Mouse (Mus musculus): Measurements from ENCODE around the gene Rnf20.

GRCm38 (mm10) chr4:49603161-49603560 is 28.6 kb upstream of the Rnf20 start:
- TF ChIP-seq TCF12 (IDR thresholded peaks at IDR 0.05; ENCODE audit: insufficient read depth, poor library complexity, severe bottlenecking) (no peak), POLR2A (IDR thresholded peaks at IDR 0.05; ENCODE audit: insufficient read length, low read depth) (no peak), REST (IDR thresholded peaks at IDR 0.05; ENCODE audit: insufficient read depth, insufficient read length) (no peak), E2F4 (IDR thresholded peaks at IDR 0.05; ENCODE audit: insufficient read depth) (no peak), USF1 (IDR thresholded peaks at IDR 0.05; ENCODE audit: low read depth) (no peak), CEBPB (IDR thresholded peaks at IDR 0.05; ENCODE audit: insufficient read depth, poor library complexity, severe bottlenecking) (no peak), TCF3 (IDR thresholded peaks at IDR 0.05; ENCODE audit: insufficient read length, low read depth) (no peak), MAX (IDR thresholded peaks at IDR 0.05; ENCODE audit: low read depth) (no peak), POLR2AphosphoS2 (IDR thresholded peaks at IDR 0.05; ENCODE audit: insufficient read length, low read depth) (no peak), MYOG (IDR thresholded peaks at IDR 0.05; ENCODE audit: control insufficient read depth in 1 of 3, insufficient read depth in 1 of 3, insufficient read length in 2 of 3, low read depth in 2 of 3) (no peak), SRF (IDR thresholded peaks at IDR 0.05; ENCODE audit: control insufficient read depth, insufficient read length, low read depth) (no peak)
